Mouse (Mus musculus) urinary bladder, postnatal 14 days (tissue): ENCODE data around the gene Usp37.
"Not testable (repeated sequence)": the region's sequence is repeated elsewhere in the genome, so short reads cannot be mapped to it uniquely, and the experiment has no call there.

Source experiments
- DNase-seq: peaks from one replicate; pipeline ENCODE4 v3.0.0; 2021; ENCODE audit warnings: low spot score

Usp37 gene

GRCm38 (mm10) chr1:74397268-74397918 lies 146.7 kb downstream of the Usp37 start:
- peak; percentile 99 for DNase-seq

GRCm38 (mm10) chr1:74396456-74397222 lies 147.4 kb downstream of the Usp37 start:
- DNase-seq: not testable (repeated sequence)

GRCm38 (mm10) chr1:74395290-74395689 lies 148.8 kb downstream of the Usp37 start:
- no peak for DNase-seq

GRCm38 (mm10) chr1:74394858-74395257 lies 149.2 kb downstream of the Usp37 start:
- no peak for DNase-seq

GRCm38 (mm10) chr1:74394311-74394710 lies 149.8 kb downstream of the Usp37 start:
- no peak for DNase-seq

- no peak for DNase-seq
Observed at GRCm38 (mm10) chr1:74393697-74394096, 150.4 kb downstream of the Usp37 start.

- no peak for DNase-seq
Observed at GRCm38 (mm10) chr1:74393010-74393409, 151.1 kb downstream of the Usp37 start.

- no peak for DNase-seq
Observed at GRCm38 (mm10) chr1:74392446-74392994, 151.6 kb downstream of the Usp37 start.

GRCm38 (mm10) chr1:74391844-74392441 lies 152.1 kb downstream of the Usp37 start:
- peak; percentile 77 for DNase-seq

GRCm38 (mm10) chr1:74390924-74391748 lies 152.9 kb downstream of the Usp37 start, which contains the start of gene Ctdsp1:
Gene Ctdsp1, plus strand, starts transcription at chr1:74391509.
- DNase-seq: peak; percentile 99

- DNase-seq: peak; percentile 79
Observed at GRCm38 (mm10) chr1:74390287-74390906, 153.7 kb downstream of the Usp37 start.

GRCm38 (mm10) chr1:74389831-74390286 lies 154.2 kb downstream of the Usp37 start:
- peak; percentile 47 for DNase-seq

- DNase-seq: no peak
Observed at GRCm38 (mm10) chr1:74388398-74388920, 155.6 kb downstream of the Usp37 start.

- DNase-seq: no peak
Observed at GRCm38 (mm10) chr1:74387386-74387988, 156.6 kb downstream of the Usp37 start.

- peak; percentile 95 for DNase-seq
Observed at GRCm38 (mm10) chr1:74386714-74387385, 157.2 kb downstream of the Usp37 start.

GRCm38 (mm10) chr1:74386363-74386713 lies 157.7 kb downstream of the Usp37 start:
- DNase-seq: no peak

GRCm38 (mm10) chr1:74385531-74385930 lies 158.6 kb downstream of the Usp37 start:
- no peak for DNase-seq
